Mouse (Mus musculus) cerebellum, adult (tissue): ENCODE data around the gene Pmepa1.

ENCODE experiments used
- ATAC-seq: cut with Nextera tagmentation; 2 replicates; pipeline ENCODE4 v1.9.2; 2017; ENCODE audit warnings: mild to moderate bottlenecking, moderate library complexity, mixed read lengths; ENCODE audit not compliant: insufficient number of reproducible peaks, low FRiP score, low TSS enrichment

Gene Pmepa1

GRCm38 (mm10) chr2:173278846-173279580, 2.7 kb upstream of the Pmepa1 start:
- no peak for ATAC-seq

- no peak for ATAC-seq
Measured at GRCm38 (mm10) chr2:173276859-173277258, 526 bp upstream of the Pmepa1 start.

GRCm38 (mm10) chr2:173275343-173276201, 761 bp downstream of the Pmepa1 start:
- no peak for ATAC-seq

GRCm38 (mm10) chr2:173274428-173275342, 1.6 kb downstream of the Pmepa1 start:
- no peak for ATAC-seq

- no peak for ATAC-seq
Measured at GRCm38 (mm10) chr2:173273885-173274284, 2.4 kb downstream of the Pmepa1 start.

- ATAC-seq = no peak
Measured at GRCm38 (mm10) chr2:173272354-173272900, 3.9 kb downstream of the Pmepa1 start.

- ATAC-seq = no peak
Measured at GRCm38 (mm10) chr2:173271541-173271940, 4.8 kb downstream of the Pmepa1 start.

GRCm38 (mm10) chr2:173270601-173271248, 5.6 kb downstream of the Pmepa1 start:
- no peak for ATAC-seq

- no peak for ATAC-seq
Measured at GRCm38 (mm10) chr2:173270196-173270595, 6.1 kb downstream of the Pmepa1 start.

GRCm38 (mm10) chr2:173267562-173267961, 8.8 kb downstream of the Pmepa1 start:
- ATAC-seq = no peak

GRCm38 (mm10) chr2:173266349-173267112, 9.8 kb downstream of the Pmepa1 start:
- ATAC-seq = no peak

GRCm38 (mm10) chr2:173265468-173266265, 10.7 kb downstream of the Pmepa1 start:
- ATAC-seq = no peak

GRCm38 (mm10) chr2:173264467-173265128, 11.7 kb downstream of the Pmepa1 start:
- no peak for ATAC-seq

GRCm38 (mm10) chr2:173263636-173264330, 12.6 kb downstream of the Pmepa1 start:
- no peak for ATAC-seq

- no peak for ATAC-seq
Measured at GRCm38 (mm10) chr2:173261497-173261896, 14.8 kb downstream of the Pmepa1 start.

GRCm38 (mm10) chr2:173258459-173259091, 17.8 kb downstream of the Pmepa1 start:
- no peak for ATAC-seq

- ATAC-seq = no peak
Measured at GRCm38 (mm10) chr2:173257610-173258009, 18.7 kb downstream of the Pmepa1 start.
